Mouse (Mus musculus) CH12.LX (cell line): ENCODE measurements around the gene Camta1.

ENCODE experiments used
- BHLHE40 ChIP-seq: IDR thresholded peaks from 2 replicates; pipeline ENCODE4 v1.6.1; 2011; ENCODE audit warnings: mild to moderate bottlenecking, low read depth, low read length, improper control_type of control experiment
- CTCF ChIP-seq, 2 experiments: IDR thresholded peaks in 1 of 2; conservative IDR thresholded peaks in 1 of 2; 2 replicates each; pipeline ENCODE4 v1.5.1; 2011 to 2012; ENCODE audit warnings: low read depth in 2 of 2, low read length in 2 of 2, improper control_type of control experiment in 1 of 2, inconsistent platforms in 1 of 2, mild to moderate bottlenecking in 1 of 2, moderate library complexity in 1 of 2
- ETS1 ChIP-seq: conservative IDR thresholded peaks from 2 replicates; pipeline ENCODE4 v1.6.1; 2012; ENCODE audit warnings: low read depth, mild to moderate bottlenecking, inconsistent platforms, low read length, improper control_type of control experiment, moderate library complexity
- MAX ChIP-seq: IDR thresholded peaks from 2 replicates; pipeline ENCODE4 v1.6.1; 2011; ENCODE audit warnings: low read length, improper control_type of control experiment
- MEF2A ChIP-seq: IDR thresholded peaks from 2 replicates; pipeline ENCODE4 v1.6.1; 2014; ENCODE audit warnings: low read depth, mild to moderate bottlenecking, inconsistent platforms, low read length, improper control_type of control experiment, borderline replicate concordance
- MYC ChIP-seq: IDR thresholded peaks from 2 replicates; pipeline ENCODE4 v1.6.1; 2011; ENCODE audit warnings: low read depth, mild to moderate bottlenecking, improper control_type of control experiment, low read length
- POLR2A ChIP-seq: IDR thresholded peaks from 2 replicates; pipeline ENCODE4 v1.6.1; 2011; ENCODE audit warnings: low read depth, mild to moderate bottlenecking, improper control_type of control experiment, low read length
- ZNF384 ChIP-seq: IDR thresholded peaks from 2 replicates; pipeline ENCODE4 v1.6.1; 2012; ENCODE audit warnings: low read depth, low read length, improper control_type of control experiment, inconsistent platforms

GRCm38 (mm10) chr4:150921206-150921605 is 940.5 kb downstream of the Camta1 start:
- no peak for TF ChIP-seq ZNF384
- TF ChIP-seq POLR2A, result no peak
- TF ChIP-seq CTCF (conservative IDR thresholded peaks at IDR 0.05 in 1 of 2, IDR thresholded peaks at IDR 0.05 in 1 of 2; ENCODE audit: low read depth in 2 of 2, low read length in 2 of 2), result no peak
- no peak for TF ChIP-seq BHLHE40
- no peak for TF ChIP-seq MEF2A
- no peak for TF ChIP-seq MAX
- TF ChIP-seq MYC, result no peak
- TF ChIP-seq ETS1, result no peak
